Mouse (Mus musculus) kidney, postnatal 0 days (tissue): ENCODE measurements around the gene Pias3. TPM values are rescaled to one million over a fixed set of nuclear protein-coding genes. Genes with fewer than 3 reads are reported as not detected.
"Not testable (repeated sequence)": the region's sequence is repeated elsewhere in the genome, so short reads cannot be mapped to it uniquely, and the experiment has no call there.

Experiments used
- ATAC-seq: fragments of 200-750 bp; cut with Nextera tagmentation; replicated peaks from 2 replicates; pipeline ENCODE4 v1.8.0; 2017; ENCODE audit warnings: low read depth, moderate number of reproducible peaks, moderate TSS enrichment, moderate library complexity; ENCODE audit not compliant: low FRiP score
- DNase-seq: peaks from one replicate; pipeline ENCODE4 v3.0.0-alpha.2; 2016; ENCODE audit warnings: low spot score
- H3K27ac ChIP-seq: fragments of 300-500 bp; sonication (generic); 2 replicates; pipeline ENCODE4 v1.5.1; 2014; ENCODE audit warnings: mild to moderate bottlenecking
- H3K27me3 ChIP-seq: fragments of 300-500 bp; sonication (generic); 2 replicates; pipeline ENCODE4 v1.6.1; 2014; ENCODE audit warnings: low read length, mixed read lengths; ENCODE audit not compliant: insufficient read depth
- H3K36me3 ChIP-seq: fragments of 300-500 bp; sonication (generic); 2 replicates; pipeline ENCODE4 v1.6.1; 2014; ENCODE audit warnings: low read length, mixed read lengths; ENCODE audit not compliant: insufficient read depth
- H3K4me1 ChIP-seq: fragments of 300-500 bp; sonication (generic); replicated peaks from 2 replicates; pipeline ENCODE4 v1.6.1; 2014; ENCODE audit warnings: antibody characterized with exemption, low read length, mixed read lengths; ENCODE audit not compliant: insufficient read depth
- H3K4me2 ChIP-seq: fragments of 300-500 bp; sonication (generic); 2 replicates; pipeline ENCODE4 v1.6.1; 2014; ENCODE audit warnings: mild to moderate bottlenecking, low read length, moderate library complexity, mixed read lengths
- H3K4me3 ChIP-seq: fragments of 300-500 bp; sonication (generic); replicated peaks from 2 replicates; pipeline ENCODE4 v1.5.1; 2014; ENCODE audit warnings: low read depth, low read length
- H3K9ac ChIP-seq: fragments of 300-500 bp; sonication (generic); 2 replicates; pipeline ENCODE4 v1.6.1; 2014; ENCODE audit warnings: low read depth, low read length
- H3K9me3 ChIP-seq: fragments of 300-500 bp; sonication (generic); replicated peaks from 2 replicates; pipeline ENCODE4 v1.6.1; 2016; ENCODE audit warnings: low read length, inconsistent platforms, mixed read lengths
- CTCF ChIP-seq: IDR thresholded peaks from 2 replicates; pipeline ENCODE4 v1.5.1; 2016; ENCODE audit warnings: antibody characterized with exemption, low read depth, mild to moderate bottlenecking, moderate library complexity
- WGBS: fragments of 180-500 bp; shearing (Covaris S2); extraction: QIAGEN DNeasy Blood & Tissue Kit; methylation state at CpG from one replicate; pipeline ENCODE4 v1.1.7; 2014; 5-methylcytosine and 5-hydroxymethylcytosine counted together
- polyA plus RNA-seq: library from polyadenylated mRNA; unstranded; fragments of >200 nt; fragmentation: Nextera tagmentation; extraction: Ambion mirVana; gene quantifications from 2 replicates; pipeline ENCODE4 v1.2.1, GENCODE M21; 2015

Gene Pias3
- polyA plus RNA-seq, 1 experiment from 2014 or later = 38.7 TPM

- no peak overlapping the region for H3K4me2 ChIP-seq
- no peak overlapping the region for H3K9ac ChIP-seq
- DNase-seq = no peak
- H3K9me3 ChIP-seq = no peaks in the 10 kb centered on the region
- ATAC-seq = no peak
- no peaks in the 10 kb centered on the region for H3K36me3 ChIP-seq
- no peak overlapping the region for H3K4me3 ChIP-seq
- H3K27ac ChIP-seq = no peak overlapping the region
- H3K4me1 ChIP-seq = peaks cover 12% of the 10 kb centered on the region
- no peaks in the 10 kb centered on the region for H3K27me3 ChIP-seq
- 95% methylated on average over 1 of the region's 1 CpGs for WGBS
- no peak for TF ChIP-seq CTCF
Observed at GRCm38 (mm10) chr3:96733984-96734383, 37.8 kb downstream of the Pias3 start.

- Histone ChIP-seq H3K36me3 (no peaks in the 10 kb centered on the region), H3K4me1 (0 out of 2 replicates have a peak, but pooled peaks cover 6% of the 10 kb centered on the region), H3K4me3 (no peak overlapping the region), H3K9me3 (no peaks in the 10 kb centered on the region), H3K4me2 (no peak overlapping the region), H3K27me3 (no peaks in the 10 kb centered on the region), H3K9ac (no peak overlapping the region), H3K27ac (no peak overlapping the region)
- ATAC-seq (no peak), DNase-seq (no peak)
- 82% methylated on average over 2 of the region's 2 CpGs for WGBS
- no peak for TF ChIP-seq CTCF
Observed at GRCm38 (mm10) chr3:96735200-96735599, 39.0 kb downstream of the Pias3 start.

- ATAC-seq (no peak), DNase-seq (no peak)
- Histone ChIP-seq H3K27me3 (no peaks in the 10 kb centered on the region), H3K9ac (no peak overlapping the region), H3K36me3 (no peaks in the 10 kb centered on the region), H3K4me1 (0 out of 2 replicates have a peak, but pooled peaks cover 4% of the 10 kb centered on the region), H3K9me3 (no peaks in the 10 kb centered on the region), H3K4me3 (no peak overlapping the region), H3K4me2 (no peak overlapping the region), H3K27ac (no peak overlapping the region)
- 44% methylated on average over 1 of the region's 1 CpGs for WGBS
- TF ChIP-seq CTCF = no peak
Observed at GRCm38 (mm10) chr3:96737013-96737740, 41.0 kb downstream of the Pias3 start.

- DNase-seq = peak; percentile 56
- H3K9me3 ChIP-seq = no peaks in the 10 kb centered on the region
- 95% methylated on average over 1 of the region's 1 CpGs for WGBS
Observed at GRCm38 (mm10) chr3:96737995-96738394, 41.8 kb downstream of the Pias3 start.

GRCm38 (mm10) chr3:96740279-96740678, 44.1 kb downstream of the Pias3 start:
- H3K9me3 ChIP-seq, H3K27ac ChIP-seq, H3K36me3 ChIP-seq, DNase-seq, H3K27me3 ChIP-seq, H3K4me1 ChIP-seq, H3K4me2 ChIP-seq, H3K4me3 ChIP-seq, H3K9ac ChIP-seq, ATAC-seq: not testable (repeated sequence)

More at GRCm38 (mm10) chr3:96737995-96738394, 41.8 kb downstream of the Pias3 start:
- Histone ChIP-seq H3K27me3 (no peaks in the 10 kb centered on the region), H3K36me3 (no peaks in the 10 kb centered on the region), H3K27ac (no peak overlapping the region), H3K9ac (no peak overlapping the region), H3K4me2 (no peak overlapping the region), H3K4me3 (no peak overlapping the region), H3K4me1 (0 out of 2 replicates have a peak, but pooled peaks cover 4% of the 10 kb centered on the region)
- peak; percentile 59 for TF ChIP-seq CTCF
- 0 out of 2 replicates have a peak, but pooled peaks have one; percentile 21 for ATAC-seq

GRCm38 (mm10) chr3:96744348-96744747, 48.2 kb downstream of the Pias3 start:
- no peak for DNase-seq
- no peak for TF ChIP-seq CTCF
- Histone ChIP-seq H3K27me3 (no peaks in the 10 kb centered on the region), H3K27ac (no peak overlapping the region), H3K9ac (no peak overlapping the region), H3K36me3 (no peaks in the 10 kb centered on the region), H3K9me3 (no peaks in the 10 kb centered on the region), H3K4me1 (no peaks in the 10 kb centered on the region), H3K4me2 (no peak overlapping the region), H3K4me3 (no peak overlapping the region)
- no peak for ATAC-seq
- WGBS = 90% methylated on average over 3 of the region's 3 CpGs
